Mouse (Mus musculus): ENCODE data around the gene Bicdl1. TPM values are rescaled to one million over a fixed set of nuclear protein-coding genes. Genes with fewer than 3 reads are reported as not detected.

Gene Bicdl1
- polyA plus RNA-seq, 1 experiment from 2014 or later = 42.5 TPM

DNA sequence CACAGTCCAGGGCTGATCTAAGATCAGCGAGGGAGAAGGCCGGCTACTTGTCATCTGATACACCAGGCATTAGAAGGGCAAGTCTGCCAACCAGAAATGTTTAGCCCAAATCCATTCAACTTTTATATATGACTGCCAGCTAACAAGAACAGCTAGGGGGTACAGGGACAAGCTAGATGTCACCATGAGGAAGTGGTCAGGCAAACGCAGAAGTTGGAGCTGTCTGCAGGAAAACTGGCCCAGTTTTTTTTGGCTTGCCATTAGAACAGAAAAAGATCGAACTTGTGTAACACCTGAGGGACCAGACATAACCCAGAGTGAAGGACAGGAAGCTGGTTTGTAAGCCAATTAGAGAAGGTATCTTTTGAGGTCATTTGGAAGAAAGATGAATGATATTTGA lies 30.2 kb downstream of the Bicdl1 start:
- H3K27me3 ChIP-seq (ENCODE audit: control insufficient read depth, insufficient read depth, low read length) = no peaks in the 10 kb centered on the region
- 85% methylated on average over 4 of the region's 4 CpGs for WGBS
- no peak overlapping the region for H3K27ac ChIP-seq (ENCODE audit: low read depth, low read length)
- H3K9ac ChIP-seq (replicated peaks; ENCODE audit: low read depth, low read length) = no peak overlapping the region
- no peak overlapping the region for H3K4me2 ChIP-seq (ENCODE audit: low read depth, low read length)
- H3K4me1 ChIP-seq (ENCODE audit: control insufficient read depth, insufficient read depth, low read length) = no peaks in the 10 kb centered on the region
- no peaks in the 10 kb centered on the region for H3K9me3 ChIP-seq (ENCODE audit: control insufficient read depth, low read length)
- no peak overlapping the region for H3K4me3 ChIP-seq (ENCODE audit: low read depth, low read length)
- no peaks in the 10 kb centered on the region for H3K36me3 ChIP-seq (ENCODE audit: control insufficient read depth, insufficient read depth, low read length)
- ATAC-seq (ENCODE audit: low read depth) = no peak

GRCm38 (mm10) chr5:115696811-115697210 lies 34.6 kb downstream of the Bicdl1 start:
- Histone ChIP-seq H3K4me2 (ENCODE audit: low read depth, low read length) (no peak overlapping the region), H3K36me3 (ENCODE audit: control insufficient read depth, insufficient read depth, low read length) (no peaks in the 10 kb centered on the region), H3K27ac (ENCODE audit: low read depth, low read length) (no peak overlapping the region), H3K9ac (replicated peaks; ENCODE audit: low read depth, low read length) (no peak overlapping the region), H3K27me3 (ENCODE audit: control insufficient read depth, insufficient read depth, low read length) (no peaks in the 10 kb centered on the region), H3K4me3 (ENCODE audit: low read depth, low read length) (no peak overlapping the region), H3K4me1 (ENCODE audit: control insufficient read depth, insufficient read depth, low read length) (0 out of 2 replicates have a peak, but pooled peaks cover 3% of the 10 kb centered on the region), H3K9me3 (ENCODE audit: control insufficient read depth, low read length) (no peaks in the 10 kb centered on the region)
- ATAC-seq (ENCODE audit: low read depth) = no peak
- 81% methylated on average over 5 of the region's 5 CpGs for WGBS

GRCm38 (mm10) chr5:115695191-115695770 lies 36.1 kb downstream of the Bicdl1 start:
- H3K27ac ChIP-seq (ENCODE audit: low read depth, low read length) = peak overlapping the region; percentile 34; the same call in 1 of the 2 replicates
- H3K4me1 ChIP-seq (ENCODE audit: control insufficient read depth, insufficient read depth, low read length) = 0 out of 2 replicates have a peak, but pooled peaks cover 3% of the 10 kb centered on the region
- H3K27me3 ChIP-seq (ENCODE audit: control insufficient read depth, insufficient read depth, low read length) = no peaks in the 10 kb centered on the region
- H3K9me3 ChIP-seq (ENCODE audit: control insufficient read depth, low read length) = no peaks in the 10 kb centered on the region
- H3K4me2 ChIP-seq (ENCODE audit: low read depth, low read length) = no peak overlapping the region
- H3K36me3 ChIP-seq (ENCODE audit: control insufficient read depth, insufficient read depth, low read length) = no peaks in the 10 kb centered on the region
- H3K9ac ChIP-seq (replicated peaks; ENCODE audit: low read depth, low read length) = no peak overlapping the region
- no peak overlapping the region for H3K4me3 ChIP-seq (ENCODE audit: low read depth, low read length)
- no peak for ATAC-seq (ENCODE audit: low read depth)
- WGBS = 41% methylated on average over 6 of the region's 6 CpGs

DNA sequence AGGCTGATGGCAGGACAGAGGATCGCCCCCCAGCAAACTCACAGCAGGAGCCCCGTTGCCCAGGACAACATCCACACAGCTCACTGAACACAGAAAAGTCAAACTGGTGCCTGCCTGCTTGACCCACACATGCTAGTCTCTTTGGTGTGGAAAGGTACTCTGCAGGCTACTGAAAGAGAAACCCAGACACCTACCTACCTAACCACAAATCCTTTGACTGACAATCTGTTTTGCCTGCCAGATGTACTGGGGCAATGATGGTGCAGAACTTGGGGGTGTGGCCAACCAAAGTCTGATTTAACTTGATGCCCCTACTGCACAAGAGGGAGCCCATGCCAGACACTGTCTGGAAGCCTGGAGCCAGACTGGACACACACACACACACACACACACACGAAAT lies 38.1 kb downstream of the Bicdl1 start:
- WGBS = 59% methylated on average over 3 of the region's 3 CpGs
- H3K4me2 ChIP-seq (ENCODE audit: low read depth, low read length) = no peak overlapping the region
- H3K9me3 ChIP-seq (ENCODE audit: control insufficient read depth, low read length) = no peaks in the 10 kb centered on the region
- 0 out of 2 replicates have a peak, but pooled peaks cover 3% of the 10 kb centered on the region for H3K4me1 ChIP-seq (ENCODE audit: control insufficient read depth, insufficient read depth, low read length)
- no peaks in the 10 kb centered on the region for H3K36me3 ChIP-seq (ENCODE audit: control insufficient read depth, insufficient read depth, low read length)
- no peaks in the 10 kb centered on the region for H3K27me3 ChIP-seq (ENCODE audit: control insufficient read depth, insufficient read depth, low read length)
- no peak overlapping the region for H3K4me3 ChIP-seq (ENCODE audit: low read depth, low read length)
- H3K27ac ChIP-seq (ENCODE audit: low read depth, low read length) = no peak overlapping the region
- no peak for ATAC-seq (ENCODE audit: low read depth)
- H3K9ac ChIP-seq (replicated peaks; ENCODE audit: low read depth, low read length) = no peak overlapping the region

- Histone ChIP-seq H3K4me3 (ENCODE audit: low read depth, low read length) (no peak overlapping the region), H3K9me3 (ENCODE audit: control insufficient read depth, low read length) (no peaks in the 10 kb centered on the region), H3K27me3 (ENCODE audit: control insufficient read depth, insufficient read depth, low read length) (no peaks in the 10 kb centered on the region), H3K4me2 (ENCODE audit: low read depth, low read length) (no peak overlapping the region), H3K4me1 (ENCODE audit: control insufficient read depth, insufficient read depth, low read length) (no peaks in the 10 kb centered on the region), H3K27ac (ENCODE audit: low read depth, low read length) (no peak overlapping the region), H3K9ac (replicated peaks; ENCODE audit: low read depth, low read length) (no peak overlapping the region), H3K36me3 (ENCODE audit: control insufficient read depth, insufficient read depth, low read length) (no peaks in the 10 kb centered on the region)
- no peak for ATAC-seq (ENCODE audit: low read depth)
- WGBS = 71% methylated on average over 7 of the region's 7 CpGs
Observed at GRCm38 (mm10) chr5:115686716-115687115, 44.7 kb downstream of the Bicdl1 start.

DNA sequence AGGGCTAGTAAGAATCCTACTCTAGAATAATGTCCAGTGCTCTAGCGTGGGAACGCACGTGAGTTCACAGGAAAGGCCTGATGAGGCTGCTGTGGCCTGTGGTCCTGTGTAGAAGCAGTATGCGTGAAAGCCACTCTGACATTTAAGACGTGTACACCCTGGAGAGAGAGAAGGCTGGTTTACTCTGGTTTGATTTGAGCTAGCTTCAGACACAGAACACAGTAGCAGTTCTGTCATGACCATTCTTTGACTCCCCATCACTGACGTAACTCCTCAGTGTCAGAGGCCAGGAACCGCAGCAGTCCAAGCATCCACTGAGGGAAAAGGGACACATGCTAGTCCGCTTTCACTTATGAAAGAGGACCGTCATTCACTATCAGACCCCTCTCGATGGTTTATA lies 46.3 kb downstream of the Bicdl1 start:
- ATAC-seq (ENCODE audit: low read depth) = no peak

GRCm38 (mm10) chr5:115671846-115672245 lies 59.6 kb downstream of the Bicdl1 start:
- WGBS = 74% methylated on average over 8 of the region's 8 CpGs
- Histone ChIP-seq H3K36me3 (ENCODE audit: control insufficient read depth, insufficient read depth, low read length) (peaks cover 3% of the 10 kb centered on the region; the same call in 1 of the 2 replicates), H3K4me3 (ENCODE audit: low read depth, low read length) (no peak overlapping the region), H3K9ac (replicated peaks; ENCODE audit: low read depth, low read length) (no peak overlapping the region), H3K4me1 (ENCODE audit: control insufficient read depth, insufficient read depth, low read length) (no peaks in the 10 kb centered on the region), H3K27me3 (ENCODE audit: control insufficient read depth, insufficient read depth, low read length) (no peaks in the 10 kb centered on the region), H3K4me2 (ENCODE audit: low read depth, low read length) (no peak overlapping the region), H3K9me3 (ENCODE audit: control insufficient read depth, low read length) (no peaks in the 10 kb centered on the region), H3K27ac (ENCODE audit: low read depth, low read length) (no peak overlapping the region)
- ATAC-seq (ENCODE audit: low read depth) = no peak

More for the DNA sequence above, 46.3 kb downstream of the Bicdl1 start:
- H3K4me2 ChIP-seq (ENCODE audit: low read depth, low read length) = no peak overlapping the region
- no peak overlapping the region for H3K4me3 ChIP-seq (ENCODE audit: low read depth, low read length)
- no peak overlapping the region for H3K27ac ChIP-seq (ENCODE audit: low read depth, low read length)
- no peak overlapping the region for H3K9ac ChIP-seq (replicated peaks; ENCODE audit: low read depth, low read length)
- H3K36me3 ChIP-seq (ENCODE audit: control insufficient read depth, insufficient read depth, low read length) = no peaks in the 10 kb centered on the region
- no peaks in the 10 kb centered on the region for H3K9me3 ChIP-seq (ENCODE audit: control insufficient read depth, low read length)
- 91% methylated on average over 10 of the region's 10 CpGs for WGBS
- H3K4me1 ChIP-seq (ENCODE audit: control insufficient read depth, insufficient read depth, low read length) = no peaks in the 10 kb centered on the region
- no peaks in the 10 kb centered on the region for H3K27me3 ChIP-seq (ENCODE audit: control insufficient read depth, insufficient read depth, low read length)

DNA sequence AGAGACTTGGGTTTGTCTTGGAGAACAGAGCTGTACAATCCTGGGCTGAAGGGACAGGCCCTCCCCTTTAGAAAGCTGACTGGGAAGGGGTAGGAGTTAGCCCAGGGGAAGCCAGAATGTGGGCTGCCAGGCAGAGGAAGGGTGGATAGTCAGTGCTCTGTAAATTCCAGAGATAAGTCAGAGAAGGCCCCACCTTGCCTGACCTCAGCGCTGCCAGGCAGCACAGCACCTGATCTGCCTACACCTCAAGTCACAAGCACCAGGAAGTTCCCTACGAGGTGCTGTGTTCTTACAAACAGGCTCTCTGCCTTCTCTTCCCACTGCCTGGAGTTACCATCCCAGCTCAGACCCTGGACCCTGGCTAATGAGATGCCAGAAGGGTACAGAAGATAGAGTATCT lies 61.0 kb downstream of the Bicdl1 start:
- H3K27me3 ChIP-seq (ENCODE audit: control insufficient read depth, insufficient read depth, low read length) = no peaks in the 10 kb centered on the region
- no peak for ATAC-seq (ENCODE audit: low read depth)
- no peak overlapping the region for H3K4me3 ChIP-seq (ENCODE audit: low read depth, low read length)
- peaks cover 4% of the 10 kb centered on the region; the same call in 1 of the 2 replicates for H3K4me1 ChIP-seq (ENCODE audit: control insufficient read depth, insufficient read depth, low read length)
- peaks cover 3% of the 10 kb centered on the region; the same call in 1 of the 2 replicates for H3K36me3 ChIP-seq (ENCODE audit: control insufficient read depth, insufficient read depth, low read length)
- H3K4me2 ChIP-seq (ENCODE audit: low read depth, low read length) = no peak overlapping the region
- WGBS = 72% methylated on average over 2 of the region's 2 CpGs
- H3K9me3 ChIP-seq (ENCODE audit: control insufficient read depth, low read length) = no peaks in the 10 kb centered on the region
- H3K27ac ChIP-seq (ENCODE audit: low read depth, low read length) = no peak overlapping the region
- no peak overlapping the region for H3K9ac ChIP-seq (replicated peaks; ENCODE audit: low read depth, low read length)

DNA sequence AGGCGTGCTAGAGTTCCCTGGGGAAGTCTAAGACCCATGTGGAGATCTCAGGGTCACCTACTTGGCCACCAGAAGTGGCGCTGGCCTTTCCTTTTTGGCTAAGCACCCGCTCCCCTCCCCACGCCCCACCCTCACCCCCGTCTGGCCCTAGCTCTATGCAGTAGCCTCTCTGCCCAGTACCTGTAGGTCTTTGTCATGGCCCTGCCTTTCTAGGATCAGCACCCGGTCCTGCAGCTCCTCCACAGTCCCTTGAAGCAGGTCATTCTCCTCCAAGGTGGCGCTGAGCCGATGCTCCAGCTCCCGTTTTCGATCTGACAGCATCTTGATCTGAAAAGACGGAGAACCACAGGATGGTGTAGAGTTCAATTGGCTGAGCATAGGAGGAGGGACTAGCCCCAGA lies 61.4 kb downstream of the Bicdl1 start:
- no peak overlapping the region for H3K4me3 ChIP-seq (ENCODE audit: low read depth, low read length)
- 92% methylated on average over 11 of the region's 11 CpGs for WGBS
- no peak overlapping the region for H3K9ac ChIP-seq (replicated peaks; ENCODE audit: low read depth, low read length)
- no peaks in the 10 kb centered on the region for H3K27me3 ChIP-seq (ENCODE audit: control insufficient read depth, insufficient read depth, low read length)
- H3K27ac ChIP-seq (ENCODE audit: low read depth, low read length) = no peak overlapping the region
- peaks cover 3% of the 10 kb centered on the region; the same call in 1 of the 2 replicates for H3K36me3 ChIP-seq (ENCODE audit: control insufficient read depth, insufficient read depth, low read length)
- ATAC-seq (ENCODE audit: low read depth) = no peak
- peaks cover 4% of the 10 kb centered on the region; the same call in 1 of the 2 replicates for H3K4me1 ChIP-seq (ENCODE audit: control insufficient read depth, insufficient read depth, low read length)
- no peaks in the 10 kb centered on the region for H3K9me3 ChIP-seq (ENCODE audit: control insufficient read depth, low read length)
- no peak overlapping the region for H3K4me2 ChIP-seq (ENCODE audit: low read depth, low read length)

Data from neural tube, embryonic 14.5 days (tissue).